Mouse (Mus musculus) natural killer cell, adult 2 months (primary cell): ENCODE data around the gene Abt1.

Experiments used
- DNase-seq, 2 experiments: peaks; one replicate each; pipeline ENCODE4 v3.0.0; 2022; ENCODE audit warnings: low spot score in 2 of 2

The Abt1 gene

GRCm38 (mm10) chr13:23423286-23424051 lies at the start of gene Abt1:
Abt1 (minus strand) TSS chr13:23423866.
- peak; percentile 90 to 93 for DNase-seq

- peak; percentile 59 to 71 for DNase-seq
Observed at GRCm38 (mm10) chr13:23466911-23467310, 43.2 kb upstream of the Abt1 start.

- no peak for DNase-seq
Observed at GRCm38 (mm10) chr13:23466306-23466705, 42.6 kb upstream of the Abt1 start.

GRCm38 (mm10) chr13:23465600-23466109 lies 42.0 kb upstream of the Abt1 start, which contains the start of gene Btn1a1:
Btn1a1 (minus strand) TSS chr13:23465901.
- DNase-seq, result peak in 1 of 2 experiments; percentile 24

GRCm38 (mm10) chr13:23464841-23465366 lies 41.2 kb upstream of the Abt1 start:
- no peak for DNase-seq

- peak in 1 of 2 experiments; percentile 18 for DNase-seq
Observed at GRCm38 (mm10) chr13:23464224-23464637, 40.6 kb upstream of the Abt1 start.

GRCm38 (mm10) chr13:23463381-23464223 lies 39.9 kb upstream of the Abt1 start:
- DNase-seq, result peak in 1 of 2 experiments; percentile 40

- no peak for DNase-seq
Observed at GRCm38 (mm10) chr13:23462669-23463068, 39.0 kb upstream of the Abt1 start.

GRCm38 (mm10) chr13:23462063-23462462 lies 38.4 kb upstream of the Abt1 start:
- DNase-seq, result no peak

GRCm38 (mm10) chr13:23459264-23459846 lies 35.7 kb upstream of the Abt1 start:
- no peak for DNase-seq

- no peak for DNase-seq
Observed at GRCm38 (mm10) chr13:23453926-23454325, 30.3 kb upstream of the Abt1 start.

- DNase-seq, result peak; percentile 81 to 82
Observed at GRCm38 (mm10) chr13:23453362-23453862, 29.7 kb upstream of the Abt1 start.

GRCm38 (mm10) chr13:23450398-23450797 lies 26.7 kb upstream of the Abt1 start:
- peak; percentile 72 to 80 for DNase-seq

GRCm38 (mm10) chr13:23449235-23450095 lies 25.8 kb upstream of the Abt1 start:
- peak in 1 of 2 experiments; percentile 32 for DNase-seq

- DNase-seq, result no peak
Observed at GRCm38 (mm10) chr13:23448758-23449157, 25.1 kb upstream of the Abt1 start.

GRCm38 (mm10) chr13:23446498-23446952 lies 22.9 kb upstream of the Abt1 start:
- DNase-seq, result peak; percentile 86 to 88

- peak; percentile 94 for DNase-seq
Observed at GRCm38 (mm10) chr13:23445561-23446320, 22.1 kb upstream of the Abt1 start.

- no peak for DNase-seq
Observed at GRCm38 (mm10) chr13:23445156-23445555, 21.5 kb upstream of the Abt1 start.

GRCm38 (mm10) chr13:23444451-23444850 lies 20.8 kb upstream of the Abt1 start:
- DNase-seq, result no peak

GRCm38 (mm10) chr13:23439901-23440300 lies 16.2 kb upstream of the Abt1 start:
- no peak for DNase-seq
